Mouse (Mus musculus) midbrain, postnatal 0 days (tissue): ENCODE results near the gene Tns1. TPM values are rescaled to one million over a fixed set of nuclear protein-coding genes. Genes with fewer than 3 reads are reported as not detected.

ENCODE experiments used
- ATAC-seq: fragments of 200-750 bp; cut with Nextera tagmentation; 2 replicates; pipeline ENCODE4 v1.8.0; 2017; ENCODE audit warnings: moderate number of reproducible peaks, mild to moderate bottlenecking, moderate TSS enrichment, moderate library complexity; ENCODE audit not compliant: low FRiP score
- DNase-seq: peaks from one replicate; pipeline ENCODE4 v3.0.0-alpha.2; 2015; ENCODE audit warnings: low spot score
- H3K27ac ChIP-seq: fragments of 300-500 bp; sonication (generic); 2 replicates; pipeline ENCODE4 v1.5.1; 2014; ENCODE audit warnings: low read depth, mild to moderate bottlenecking, low read length, mixed read lengths
- H3K27me3 ChIP-seq: fragments of 300-500 bp; sonication (generic); 2 replicates; pipeline ENCODE4 v1.6.1; 2014; ENCODE audit warnings: low read length, control low read depth, mixed read lengths; ENCODE audit not compliant: insufficient read depth
- H3K36me3 ChIP-seq: fragments of 300-500 bp; sonication (generic); 2 replicates; pipeline ENCODE4 v1.6.1; 2014; ENCODE audit warnings: low read length, control low read depth, mixed read lengths; ENCODE audit not compliant: insufficient read depth
- H3K4me1 ChIP-seq: fragments of 300-500 bp; sonication (generic); 2 replicates; pipeline ENCODE4 v1.6.1; 2014; ENCODE audit warnings: mild to moderate bottlenecking, control low read depth, antibody characterized with exemption, low read length, mixed read lengths; ENCODE audit not compliant: insufficient read depth
- H3K4me2 ChIP-seq: fragments of 300-500 bp; sonication (generic); 2 replicates; pipeline ENCODE4 v1.6.1; 2014; ENCODE audit warnings: low read depth, mild to moderate bottlenecking, low read length, mixed read lengths; ENCODE audit not compliant: poor library complexity, severe bottlenecking
- H3K4me3 ChIP-seq: fragments of 300-500 bp; sonication (generic); 2 replicates; pipeline ENCODE4 v1.5.1; 2014; ENCODE audit warnings: low read depth, mild to moderate bottlenecking, low read length, moderate library complexity
- H3K9ac ChIP-seq: fragments of 300-500 bp; sonication (generic); replicated peaks from 2 replicates; pipeline ENCODE4 v1.6.1; 2014; ENCODE audit warnings: mild to moderate bottlenecking, low read length, moderate library complexity, mixed read lengths; ENCODE audit not compliant: poor library complexity, severe bottlenecking
- H3K9me3 ChIP-seq: fragments of 300-500 bp; sonication (generic); 2 replicates; pipeline ENCODE4 v1.6.1; 2016; ENCODE audit warnings: low read length, control low read depth
- CTCF ChIP-seq: IDR thresholded peaks from 2 replicates; pipeline ENCODE4 v1.5.1; 2016; ENCODE audit warnings: antibody characterized with exemption, mild to moderate bottlenecking
- WGBS: fragments of 180-500 bp; shearing (Covaris S2); extraction: QIAGEN DNeasy Blood & Tissue Kit; methylation state at CpG from one replicate; pipeline ENCODE4 v1.1.7; 2014; 5-methylcytosine and 5-hydroxymethylcytosine counted together
- polyA plus RNA-seq: library from polyadenylated mRNA; unstranded; fragments of >200 nt; fragmentation: Nextera tagmentation; extraction: Ambion mirVana; gene quantifications from 2 replicates; pipeline ENCODE4 v1.2.1, GENCODE M21; 2015
- total RNA-seq: library from RNA; depleted of rRNA; stranded (reverse); fragments of >200 nt; gene quantifications from 2 replicates; pipeline ENCODE4 v1.2.3, GENCODE M21; 2014; rRNA removed

Tns1 gene
- total and polyA plus RNA-seq, 2 experiments from 2014 or later: 9.8 to 31.5 TPM

DNA sequence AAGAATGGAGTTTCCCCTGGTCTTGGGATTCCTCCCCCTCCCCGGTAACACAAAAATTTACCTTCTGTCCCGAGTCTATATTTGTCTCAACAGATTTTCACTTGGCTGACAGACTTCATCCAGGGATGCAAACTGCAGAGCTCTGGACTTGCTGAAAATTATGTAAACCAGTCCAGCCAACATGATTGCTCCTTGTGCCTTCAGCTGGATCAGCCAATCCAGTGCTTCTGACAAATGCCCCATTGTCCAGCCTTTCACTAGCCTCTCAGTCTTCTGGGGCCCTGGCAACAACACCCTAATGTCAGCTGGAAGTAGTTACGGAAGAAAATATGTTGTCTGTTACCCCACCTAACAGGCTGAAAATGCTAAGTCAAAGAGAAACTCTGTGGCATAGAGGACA lies 259.9 kb downstream of the Tns1 start:
- ATAC-seq: no peak
- Histone ChIP-seq H3K4me1 (no peaks in the 10 kb centered on the region), H3K4me2 (no peak overlapping the region), H3K4me3 (no peak overlapping the region), H3K36me3 (no peaks in the 10 kb centered on the region), H3K9ac (no peak overlapping the region), H3K27me3 (no peaks in the 10 kb centered on the region), H3K27ac (no peak overlapping the region), H3K9me3 (no peaks in the 10 kb centered on the region)
- WGBS: 71% methylated on average over 3 of the region's 3 CpGs
- no peak for DNase-seq
- no peak for TF ChIP-seq CTCF

- Histone ChIP-seq H3K27me3 (no peaks in the 10 kb centered on the region), H3K9ac (no peak overlapping the region), H3K4me3 (no peak overlapping the region), H3K4me2 (no peak overlapping the region), H3K27ac (no peak overlapping the region), H3K9me3 (no peaks in the 10 kb centered on the region), H3K36me3 (no peaks in the 10 kb centered on the region), H3K4me1 (no peaks in the 10 kb centered on the region)
- WGBS: 57% methylated on average over 11 of the region's 11 CpGs
- no peak for DNase-seq
- no peak for TF ChIP-seq CTCF
- ATAC-seq: no peak
These were observed 261.2 kb downstream of the Tns1 start for GRCm38 (mm10) chr1:73863074-73863431.

DNA sequence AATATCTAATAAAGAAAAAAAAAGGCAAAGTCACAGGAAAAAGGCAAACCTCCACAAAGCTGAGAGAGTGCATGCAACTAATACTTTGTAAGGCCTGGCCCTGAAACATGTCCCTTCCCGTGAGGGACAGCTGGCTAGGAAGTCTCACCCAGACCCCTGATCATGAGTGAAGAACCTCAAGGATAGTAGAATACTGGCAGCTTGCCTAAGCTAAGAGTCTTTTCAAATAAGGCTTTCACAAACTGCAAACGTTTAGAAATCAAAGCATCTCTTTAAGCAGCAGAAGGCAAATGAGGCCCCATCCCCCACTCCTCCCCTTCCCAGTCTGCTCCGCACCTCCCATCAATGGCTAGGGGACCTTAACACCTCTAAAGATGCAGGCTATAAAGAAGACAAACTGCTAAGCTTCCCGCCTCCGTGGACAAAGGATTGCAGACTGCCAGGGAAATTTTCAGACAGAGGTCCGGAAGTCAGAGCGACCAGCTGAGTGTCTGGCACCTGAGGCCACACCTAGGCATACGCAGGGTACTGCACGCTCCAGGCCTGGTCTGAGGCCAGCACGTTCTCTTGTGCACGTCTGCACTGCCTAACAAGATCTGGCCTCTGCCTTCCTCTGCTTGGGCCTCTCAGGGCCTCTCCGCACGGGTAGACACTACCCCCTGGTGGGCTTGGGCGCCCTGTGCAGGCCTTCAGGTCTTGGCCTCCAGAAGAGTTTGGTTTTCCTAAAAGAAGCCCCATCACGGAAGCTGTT lies 261.8 kb downstream of the Tns1 start:
- Histone ChIP-seq H3K9me3 (no peaks in the 10 kb centered on the region), H3K4me2 (no peak overlapping the region), H3K9ac (no peak overlapping the region), H3K27ac (no peak overlapping the region), H3K27me3 (no peaks in the 10 kb centered on the region), H3K36me3 (no peaks in the 10 kb centered on the region), H3K4me3 (no peak overlapping the region), H3K4me1 (no peaks in the 10 kb centered on the region)
- 18% methylated on average over 15 of the region's 15 CpGs for WGBS
- peak; percentile 89 for ATAC-seq
- DNase-seq: peak; percentile 74
- peak; percentile 83 for TF ChIP-seq CTCF

GRCm38 (mm10) chr1:73860421-73860820 lies 263.8 kb downstream of the Tns1 start:
- WGBS: 73% methylated on average over 3 of the region's 3 CpGs
- no peak for TF ChIP-seq CTCF
- DNase-seq (no peak), ATAC-seq (no peak)
- no peaks in the 10 kb centered on the region for H3K27me3 ChIP-seq
- no peak overlapping the region for H3K9ac ChIP-seq
- H3K4me2 ChIP-seq: no peak overlapping the region
- no peak overlapping the region for H3K4me3 ChIP-seq
- H3K36me3 ChIP-seq: no peaks in the 10 kb centered on the region
- H3K4me1 ChIP-seq: no peaks in the 10 kb centered on the region
- no peak overlapping the region for H3K27ac ChIP-seq
- H3K9me3 ChIP-seq: no peaks in the 10 kb centered on the region

Other genes starting within 250 kb of the Tns1 start
- gene Rufy4, start 1.1 kb upstream of the Tns1 start, total RNA-seq: 0.33 TPM in 1 of 2 replicates, not detected in the other
- gene Rufy4, start 1.1 kb upstream of the Tns1 start, polyA plus RNA-seq: 0.09 and 0.11 TPM in 2 replicates
- 0.38 TPM in 1 of 2 replicates, not detected in the other for gene Cxcr2, start 29.5 kb upstream of the Tns1 start, total RNA-seq
- gene Cxcr2, start 29.5 kb upstream of the Tns1 start, polyA plus RNA-seq: 0.05 and 0.16 TPM in 2 replicates
- gene Cxcr1, start 70.2 kb upstream of the Tns1 start, total RNA-seq: not detected in 2 replicates
- gene Cxcr1, start 70.2 kb upstream of the Tns1 start, polyA plus RNA-seq: not detected in 2 replicates
- 149 and 183 TPM in 2 replicates for gene Arpc2, start 111.6 kb upstream of the Tns1 start, total RNA-seq
- gene Arpc2, start 111.6 kb upstream of the Tns1 start, polyA plus RNA-seq: 442 and 464 TPM in 2 replicates
- 0.52 TPM in 1 of 2 replicates, not detected in the other for gene Gpbar1, start 154.1 kb upstream of the Tns1 start, total RNA-seq
- gene Gpbar1, start 154.1 kb upstream of the Tns1 start, polyA plus RNA-seq: 0.16 TPM in 1 of 2 replicates, not detected in the other
- 139 and 148 TPM in 2 replicates for gene Aamp, start 160.3 kb upstream of the Tns1 start, total RNA-seq
- gene Aamp, start 160.3 kb upstream of the Tns1 start, polyA plus RNA-seq: 203 and 216 TPM in 2 replicates
- gene Pnkd, start 160.5 kb upstream of the Tns1 start, total RNA-seq: 101 and 116 TPM in 2 replicates
- gene Pnkd, start 160.5 kb upstream of the Tns1 start, polyA plus RNA-seq: 135 and 140 TPM in 2 replicates
- 9.8 and 20.7 TPM in 2 replicates for gene Tmbim1, start 181.2 kb upstream of the Tns1 start, total RNA-seq
- gene Tmbim1, start 181.2 kb upstream of the Tns1 start, polyA plus RNA-seq: 9.8 and 10.5 TPM in 2 replicates
- 2.7 and 4.0 TPM in 2 replicates for gene Catip, start 237.7 kb upstream of the Tns1 start, total RNA-seq
- 1.6 and 2.4 TPM in 2 replicates for gene Catip, start 237.7 kb upstream of the Tns1 start, polyA plus RNA-seq